Comparison of ENCODE assay signal across 19 mouse cellular contexts in genomic region chr7:96301813-96302212, GRCm38 (mm10).
A peak's percentile ranks its signal among the peaks of the same experiment; 100 is the strongest.
DNase-seq lines count a peak whose midpoint lies in the region; ATAC-seq lines count a peak whose summit lies in the region.
"Had no signal": no experiment of that assay in that cellular context is flagged by ENCODE, and none has a peak within 500 bp of the region (broad histone marks: within the 10 kb centered on the region; RNA-seq: fewer than 3 reads in every experiment).

No protein-coding gene starts in this region.

- H3K9ac ChIP-seq in kidney, embryonic 15.5 days: no peak overlapping the region
- no peak overlapping the region for H3K9ac ChIP-seq in embryonic facial prominence, embryonic 14.5 days (ENCODE audit: low read depth, low read length)
- no peak overlapping the region for H3K9ac ChIP-seq in forebrain, embryonic 14.5 days (ENCODE audit: low read length)
- H3K9ac ChIP-seq: hindbrain, embryonic 12.5 days; liver, embryonic 12.5 days; neural tube, embryonic 12.5 days had no signal

- no peaks in the 10 kb centered on the region for H3K36me3 ChIP-seq in kidney, embryonic 15.5 days
- H3K36me3 ChIP-seq in megakaryocyte, embryonic 14.5 days (replicated peaks; ENCODE audit: low read length): no peaks in the 10 kb centered on the region
- H3K36me3 ChIP-seq in embryonic facial prominence, embryonic 14.5 days (ENCODE audit: control insufficient read depth, insufficient read depth, low read length): no peaks in the 10 kb centered on the region
- no peaks in the 10 kb centered on the region for H3K36me3 ChIP-seq in forebrain, embryonic 14.5 days (ENCODE audit: control insufficient read depth, insufficient read depth, low read length)
- H3K36me3 ChIP-seq: hindbrain, embryonic 12.5 days; liver, embryonic 12.5 days; neural tube, embryonic 12.5 days had no signal

- ATAC-seq in kidney, embryonic 15.5 days (replicated peaks; ENCODE audit: low FRiP score): peak; percentile 60; the same call in 1 of the 2 replicates
- ATAC-seq in megakaryocyte, adult 5-6 weeks (ENCODE audit: poor library complexity, severe bottlenecking): no peak
- ATAC-seq in embryonic facial prominence, embryonic 14.5 days (ENCODE audit: low read depth): peak; percentile 75
- ATAC-seq in forebrain, embryonic 14.5 days: no peak
- ATAC-seq: liver, embryonic 12.5 days; Patski had no signal

- H3K9me3 ChIP-seq in kidney, embryonic 15.5 days (replicated peaks): no peaks in the 10 kb centered on the region
- H3K9me3 ChIP-seq in megakaryocyte, embryonic 14.5 days: peaks cover 22% of the 10 kb centered on the region
- H3K9me3 ChIP-seq in embryonic facial prominence, embryonic 14.5 days (ENCODE audit: control insufficient read depth, low read length): no peaks in the 10 kb centered on the region
- no peaks in the 10 kb centered on the region for H3K9me3 ChIP-seq in forebrain, embryonic 14.5 days (replicated peaks; ENCODE audit: control insufficient read depth, low read length)
- H3K9me3 ChIP-seq: hindbrain, embryonic 12.5 days; liver, embryonic 12.5 days; neural tube, embryonic 12.5 days had no signal

- H3K4me2 ChIP-seq in kidney, embryonic 15.5 days: no peak overlapping the region
- H3K4me2 ChIP-seq in embryonic facial prominence, embryonic 14.5 days (ENCODE audit: low read depth, low read length): no peak overlapping the region
- no peak overlapping the region for H3K4me2 ChIP-seq in forebrain, embryonic 14.5 days (ENCODE audit: low read length)
- H3K4me2 ChIP-seq: hindbrain, embryonic 12.5 days; liver, embryonic 12.5 days; neural tube, embryonic 12.5 days had no signal

- no peak for DNase-seq in kidney, adult 11 months
- peak; percentile 75 for DNase-seq in embryonic facial prominence, embryonic 14.5 days (ENCODE audit: low spot score)
- peak; percentile 63 for DNase-seq in mesoderm, embryonic 11.5 days (ENCODE audit: low read depth, low spot score)
- DNase-seq in forebrain, embryonic 14.5 days (ENCODE audit: low spot score): no peak
- DNase-seq in adrenal gland, postnatal 10 days: no peak
- DNase-seq: cerebellum, adult 9-10 months; gastrocnemius, postnatal 25 days; heart, postnatal 10 days; kidney, postnatal 25 days; lung, postnatal 4 days; right cerebral cortex, postnatal 25 days; thymus, postnatal 14 days had no signal

- no peak overlapping the region for H3K4me3 ChIP-seq in kidney, embryonic 15.5 days (replicated peaks)
- H3K4me3 ChIP-seq in megakaryocyte, embryonic 14.5 days (replicated peaks): peak overlapping the region; percentile 4
- H3K4me3 ChIP-seq in embryonic facial prominence, embryonic 14.5 days (ENCODE audit: low read depth, low read length): no peak overlapping the region
- H3K4me3 ChIP-seq in forebrain, embryonic 14.5 days (ENCODE audit: low read depth, low read length): no peak overlapping the region
- H3K4me3 ChIP-seq: hindbrain, embryonic 12.5 days; liver, embryonic 12.5 days; neural tube, embryonic 12.5 days had no signal

- H3K27ac ChIP-seq in kidney, embryonic 15.5 days: no peak overlapping the region
- no peak overlapping the region for H3K27ac ChIP-seq in embryonic facial prominence, embryonic 14.5 days (replicated peaks; ENCODE audit: low read depth, low read length)
- no peak overlapping the region for H3K27ac ChIP-seq in forebrain, embryonic 14.5 days (ENCODE audit: low read depth, low read length)
- H3K27ac ChIP-seq: hindbrain, embryonic 12.5 days; liver, embryonic 12.5 days; neural tube, embryonic 12.5 days had no signal

- H3K27me3 ChIP-seq in kidney, embryonic 15.5 days: no peaks in the 10 kb centered on the region
- no peaks in the 10 kb centered on the region for H3K27me3 ChIP-seq in megakaryocyte, embryonic 14.5 days (replicated peaks)
- H3K27me3 ChIP-seq in embryonic facial prominence, embryonic 14.5 days (replicated peaks; ENCODE audit: control insufficient read depth, insufficient read depth, low read length): no peaks in the 10 kb centered on the region
- no peaks in the 10 kb centered on the region for H3K27me3 ChIP-seq in forebrain, embryonic 14.5 days (replicated peaks; ENCODE audit: control insufficient read depth, insufficient read depth, low read length)
- H3K27me3 ChIP-seq: hindbrain, embryonic 12.5 days; liver, embryonic 12.5 days; neural tube, embryonic 12.5 days; Patski had no signal

- no peaks in the 10 kb centered on the region for H3K4me1 ChIP-seq in kidney, embryonic 15.5 days
- no peaks in the 10 kb centered on the region for H3K4me1 ChIP-seq in megakaryocyte, embryonic 14.5 days
- H3K4me1 ChIP-seq in embryonic facial prominence, embryonic 14.5 days (ENCODE audit: control insufficient read depth, insufficient read depth, low read length): 0 out of 2 replicates have a peak, but pooled peaks cover 6% of the 10 kb centered on the region
- H3K4me1 ChIP-seq in forebrain, embryonic 14.5 days (ENCODE audit: control insufficient read depth, insufficient read depth, low read length): peaks cover 11% of the 10 kb centered on the region; the same call in 1 of the 2 replicates
- H3K4me1 ChIP-seq: liver, embryonic 12.5 days had no signal

- 47% methylated on average over 3 of the region's 3 CpGs for WGBS in kidney, embryonic 15.5 days
- WGBS in embryonic facial prominence, embryonic 14.5 days: 48% methylated on average over 3 of the region's 3 CpGs
- WGBS in forebrain, embryonic 14.5 days: 75% methylated on average over 3 of the region's 3 CpGs

Comparison
In these comparisons a context has a peak if more than half of its experiments do, and no peak if none do; other contexts are left out.
1. ATAC-seq: peak in kidney, embryonic 15.5 days (single experiment) and embryonic facial prominence, embryonic 14.5 days (single experiment); none in megakaryocyte, adult 5-6 weeks (single experiment) and forebrain, embryonic 14.5 days (single experiment).
2. DNase-seq: peak in embryonic facial prominence, embryonic 14.5 days (single experiment) and mesoderm, embryonic 11.5 days (single experiment); none in kidney, adult 11 months (single experiment), forebrain, embryonic 14.5 days (single experiment) and adrenal gland, postnatal 10 days (single experiment).